Mouse (Mus musculus) liver, postnatal 0 days (tissue): ENCODE results near the gene Kcnj9.

Experiments used
- CTCF ChIP-seq: sonication (generic); IDR thresholded peaks from 2 replicates; pipeline ENCODE4 v1.5.1; 2016; ENCODE audit warnings: antibody characterized with exemption, low read depth
- EP300 ChIP-seq: IDR thresholded peaks from 2 replicates; pipeline ENCODE4 v1.6.1; 2016; ENCODE audit warnings: antibody characterized with exemption, low read depth, mild to moderate bottlenecking

DNA sequence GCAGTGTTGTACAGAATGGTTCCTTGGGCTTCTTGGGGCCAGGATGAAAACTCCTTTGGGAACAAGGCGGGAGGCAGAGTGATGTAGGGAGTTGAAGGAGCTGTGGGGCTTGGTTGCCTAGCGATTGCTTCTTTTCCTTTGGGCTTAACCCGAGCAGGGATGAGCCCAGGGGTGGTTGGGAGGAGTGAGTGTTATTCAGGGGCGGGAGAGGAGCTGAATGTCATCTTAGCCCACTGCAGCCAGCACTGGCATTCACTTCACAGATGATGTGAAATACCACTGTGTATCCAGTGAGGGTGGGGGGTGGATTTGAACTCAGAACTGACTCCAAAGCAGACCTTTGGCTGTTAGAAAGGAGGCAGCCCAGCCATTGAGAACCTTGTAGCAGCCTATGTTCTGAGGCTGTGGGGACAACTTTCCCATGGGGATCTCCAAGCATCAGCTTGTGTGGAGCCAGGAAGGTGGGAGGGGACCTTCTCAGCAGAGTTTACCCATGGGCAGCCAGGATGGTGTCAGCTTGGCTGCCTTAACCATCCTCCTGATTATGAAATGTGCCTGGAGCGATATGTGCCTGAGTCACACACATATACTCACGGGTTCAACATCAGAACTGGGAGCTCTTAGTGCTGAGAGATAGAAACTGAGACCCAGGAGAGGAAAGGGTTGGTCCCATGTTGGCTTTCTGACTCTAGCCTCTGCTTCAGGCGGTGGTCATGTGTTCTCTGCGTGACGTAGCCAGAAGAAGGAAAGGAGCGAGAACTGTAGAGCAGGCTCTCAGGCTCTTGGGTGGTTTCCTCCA is 15.3 kb downstream of the Kcnj9 start:
- TF ChIP-seq EP300 (no peak), CTCF (no peak)
